Mouse (Mus musculus) Muller cell, postnatal 12 days (primary cell): Measurements from ENCODE around the gene Dab2ip.
A peak's percentile ranks its signal among the peaks of the same experiment; 100 is the strongest.

ENCODE experiments used
- DNase-seq: peaks from one replicate; pipeline ENCODE4 v3.0.0-alpha.2; 2015; ENCODE audit errors: inconsistent ontology term

The Dab2ip gene

GRCm38 (mm10) chr2:35558826-35559550 lies 922 bp downstream of the Dab2ip start:
- DNase-seq, result peak; percentile 76

- DNase-seq, result no peak
Observed at GRCm38 (mm10) chr2:35559551-35559835, 1.4 kb downstream of the Dab2ip start.

- DNase-seq, result no peak
Observed at GRCm38 (mm10) chr2:35563722-35564121, 5.7 kb downstream of the Dab2ip start.

GRCm38 (mm10) chr2:35565051-35565836 lies 7.2 kb downstream of the Dab2ip start:
- DNase-seq, result no peak

GRCm38 (mm10) chr2:35566957-35567693 lies 9.1 kb downstream of the Dab2ip start:
- peak; percentile 62 for DNase-seq

- no peak for DNase-seq
Observed at GRCm38 (mm10) chr2:35567694-35568149, 9.7 kb downstream of the Dab2ip start.

GRCm38 (mm10) chr2:35570743-35571142 lies 12.7 kb downstream of the Dab2ip start:
- DNase-seq, result no peak

GRCm38 (mm10) chr2:35574643-35575042 lies 16.6 kb downstream of the Dab2ip start:
- DNase-seq, result no peak

GRCm38 (mm10) chr2:35576675-35577074 lies 18.6 kb downstream of the Dab2ip start:
- no peak for DNase-seq

- no peak for DNase-seq
Observed at GRCm38 (mm10) chr2:35580111-35580510, 22.0 kb downstream of the Dab2ip start.

GRCm38 (mm10) chr2:35581501-35582340 lies 23.7 kb downstream of the Dab2ip start:
- peak; percentile 78 for DNase-seq

GRCm38 (mm10) chr2:35582341-35582941 lies 24.4 kb downstream of the Dab2ip start:
- DNase-seq, result peak; percentile 88

GRCm38 (mm10) chr2:35583406-35583805 lies 25.3 kb downstream of the Dab2ip start:
- DNase-seq, result no peak

GRCm38 (mm10) chr2:35584011-35584410 lies 25.9 kb downstream of the Dab2ip start:
- no peak for DNase-seq

GRCm38 (mm10) chr2:35588368-35588767 lies 30.3 kb downstream of the Dab2ip start:
- no peak for DNase-seq

- DNase-seq, result no peak
Observed at GRCm38 (mm10) chr2:35589385-35589784, 31.3 kb downstream of the Dab2ip start.

GRCm38 (mm10) chr2:35589800-35590199 lies 31.7 kb downstream of the Dab2ip start:
- peak; percentile 86 for DNase-seq

GRCm38 (mm10) chr2:35591961-35592724 lies 34.1 kb downstream of the Dab2ip start:
- DNase-seq, result peak; percentile 54

- no peak for DNase-seq
Observed at GRCm38 (mm10) chr2:35592725-35593392, 34.8 kb downstream of the Dab2ip start.

GRCm38 (mm10) chr2:35593889-35594288 lies 35.8 kb downstream of the Dab2ip start:
- no peak for DNase-seq
